Mouse (Mus musculus) 3T3-L1 (cell line): ENCODE results near the gene Tmem161a.

Experiments used
- DNase-seq: peaks from one replicate; pipeline ENCODE4 v3.0.0-alpha.2; 2015; ENCODE audit warnings: low read depth, low spot score

The Tmem161a gene

GRCm38 (mm10) chr8:70172043-70172681, at the start of gene Tmem161a:
Gene Tmem161a (plus strand): TSS chr8:70172356.
- peak; percentile 99 for DNase-seq

GRCm38 (mm10) chr8:70122863-70123262, 49.3 kb upstream of the Tmem161a start:
- DNase-seq = peak; percentile 63

GRCm38 (mm10) chr8:70124992-70125391, 47.2 kb upstream of the Tmem161a start:
- DNase-seq = no peak

- DNase-seq = peak; percentile 50
Observed at GRCm38 (mm10) chr8:70128435-70128834, 43.7 kb upstream of the Tmem161a start.

- peak; percentile 64 for DNase-seq
Observed at GRCm38 (mm10) chr8:70129309-70129952, 42.7 kb upstream of the Tmem161a start.

- DNase-seq = peak; percentile 58
Observed at GRCm38 (mm10) chr8:70130066-70130465, 42.1 kb upstream of the Tmem161a start.

GRCm38 (mm10) chr8:70131166-70131883, 40.8 kb upstream of the Tmem161a start, which contains the start of gene Nr2c2ap:
Gene Nr2c2ap (plus strand): TSS chr8:70131333.
- peak; percentile 95 for DNase-seq

GRCm38 (mm10) chr8:70134086-70134485, 38.1 kb upstream of the Tmem161a start:
- DNase-seq = no peak

- DNase-seq = no peak
Observed at GRCm38 (mm10) chr8:70134931-70135330, 37.2 kb upstream of the Tmem161a start.

GRCm38 (mm10) chr8:70136591-70136990, 35.6 kb upstream of the Tmem161a start:
- DNase-seq = no peak

GRCm38 (mm10) chr8:70137890-70138289, 34.3 kb upstream of the Tmem161a start:
- no peak for DNase-seq

- DNase-seq = peak; percentile 100
Observed at GRCm38 (mm10) chr8:70139026-70139857, 32.9 kb upstream of the Tmem161a start, which contains the start of the genes Rfxank, Borcs8 and Mef2b. Gene Rfxank (minus strand): TSS chr8:70139154. Gene Borcs8 (plus strand): TSS chr8:70139499. Gene Mef2b (plus strand): TSS chr8:70139711.

- DNase-seq = peak; percentile 74
Observed at GRCm38 (mm10) chr8:70139981-70140380, 32.2 kb upstream of the Tmem161a start.

- no peak for DNase-seq
Observed at GRCm38 (mm10) chr8:70147678-70148607, 24.2 kb upstream of the Tmem161a start.

- DNase-seq = no peak
Observed at GRCm38 (mm10) chr8:70150158-70150557, 22.0 kb upstream of the Tmem161a start.

GRCm38 (mm10) chr8:70152537-70153257, 19.5 kb upstream of the Tmem161a start:
- DNase-seq = peak; percentile 70

- no peak for DNase-seq
Observed at GRCm38 (mm10) chr8:70157240-70157800, 14.8 kb upstream of the Tmem161a start.

- DNase-seq = peak; percentile 69
Observed at GRCm38 (mm10) chr8:70158069-70158853, 13.9 kb upstream of the Tmem161a start.
